Comparison of ENCODE assay signal across 12 mouse cellular contexts in the genomic region with DNA sequence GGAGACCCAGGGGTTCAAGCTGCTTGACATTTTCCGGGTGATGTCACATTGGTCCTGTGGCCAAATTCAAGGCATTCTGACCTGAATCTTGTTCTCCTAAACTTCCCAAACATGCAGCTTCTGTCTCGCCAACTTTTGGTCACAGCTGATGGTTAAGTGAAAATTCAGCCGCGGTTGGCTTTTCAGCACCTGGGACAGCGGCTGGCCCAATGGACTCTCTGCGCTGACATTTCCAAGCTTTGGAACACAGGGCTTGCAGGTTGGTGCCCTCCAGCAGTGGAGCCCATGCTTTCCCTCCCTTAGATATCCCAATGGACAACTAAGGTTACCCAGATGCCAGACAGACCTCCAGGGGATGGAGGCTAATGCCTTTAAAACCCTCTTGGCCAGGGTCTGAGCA.
DNase-seq lines count a peak whose midpoint lies in the region; ATAC-seq and TF ChIP-seq lines count a peak whose summit lies in the region.
"Had no signal": no experiment of that assay in that cellular context is flagged by ENCODE, and none has a peak within 500 bp of the region (broad histone marks: within the 10 kb centered on the region; RNA-seq: fewer than 3 reads in every experiment).

No protein-coding gene starts in this region.

- no peak for TF ChIP-seq POLR2A in kidney, adult 2 months (IDR thresholded peaks at IDR 0.05; ENCODE audit: low read depth, low read length)
- TF ChIP-seq POLR2A in CH12.LX (IDR thresholded peaks at IDR 0.05; ENCODE audit: low read depth, low read length) = no peak
- no peak for TF ChIP-seq POLR2A in limb, embryonic 14.5 days (IDR thresholded peaks at IDR 0.05; ENCODE audit: borderline replicate concordance, extremely low read depth, insufficient read depth, insufficient read length)

- H3K79me2 ChIP-seq in CH12.LX (replicated peaks; ENCODE audit: control insufficient read depth, extremely low read depth, insufficient read depth, poor library complexity, severe bottlenecking) = no peaks in the 10 kb centered on the region

- H3K9ac ChIP-seq in kidney, postnatal 0 days (ENCODE audit: low read depth, low read length) = no peak overlapping the region
- H3K9ac ChIP-seq in CH12.LX (ENCODE audit: insufficient read depth, low read depth) = no peak overlapping the region
- H3K9ac ChIP-seq in limb, embryonic 14.5 days (ENCODE audit: low read depth, low read length, severe bottlenecking) = no peak overlapping the region
- H3K9ac ChIP-seq: heart, embryonic 13.5 days had no signal

- H3K4me3 ChIP-seq in kidney, postnatal 0 days (replicated peaks; ENCODE audit: low read depth, low read length) = no peak overlapping the region
- no peak overlapping the region for H3K4me3 ChIP-seq in kidney, adult 2 months (ENCODE audit: insufficient read depth, low read depth, low read length)
- H3K4me3 ChIP-seq in CH12.LX (replicated peaks in 1 of 3; ENCODE audit: low read depth in 2 of 3, low read length in 2 of 3, poor library complexity in 1 of 3) = no peak overlapping the region
- no peak overlapping the region for H3K4me3 ChIP-seq in limb, embryonic 14.5 days (replicated peaks; ENCODE audit: low read length)
- H3K4me3 ChIP-seq: heart, embryonic 13.5 days had no signal

- no peak overlapping the region for H3K4me2 ChIP-seq in kidney, postnatal 0 days (ENCODE audit: low read length)
- H3K4me2 ChIP-seq in CH12.LX (ENCODE audit: insufficient read depth, low read depth, poor library complexity, severe bottlenecking) = no peak overlapping the region
- no peak overlapping the region for H3K4me2 ChIP-seq in limb, embryonic 14.5 days (replicated peaks; ENCODE audit: low read depth, low read length, severe bottlenecking)
- H3K4me2 ChIP-seq: heart, embryonic 13.5 days had no signal

- no peaks in the 10 kb centered on the region for H3K4me1 ChIP-seq in kidney, postnatal 0 days (replicated peaks; ENCODE audit: insufficient read depth, low read length)
- no peaks in the 10 kb centered on the region for H3K4me1 ChIP-seq in kidney, adult 2 months (ENCODE audit: control insufficient read depth, insufficient read depth, low read length)
- H3K4me1 ChIP-seq in CH12.LX (ENCODE audit: control insufficient read depth in 1 of 2, insufficient read depth in 2 of 2) = peaks cover 0 to 12% of the 10 kb centered on the region in 2 experiments; a peak in 2 of 4 replicates
- H3K4me1 ChIP-seq in limb, embryonic 14.5 days (ENCODE audit: control insufficient read depth, insufficient read depth, low read length) = no peaks in the 10 kb centered on the region
- H3K4me1 ChIP-seq: heart, embryonic 13.5 days had no signal

- no peak for TF ChIP-seq EP300 in CH12.LX (IDR thresholded peaks at IDR 0.05; ENCODE audit: low read length)

- no peaks in the 10 kb centered on the region for H3K36me3 ChIP-seq in kidney, postnatal 0 days (ENCODE audit: insufficient read depth, low read length)
- H3K36me3 ChIP-seq in kidney, adult 2 months (ENCODE audit: control insufficient read depth, insufficient read depth, low read length) = no peaks in the 10 kb centered on the region
- H3K36me3 ChIP-seq in CH12.LX (replicated peaks in 1 of 2; ENCODE audit: control insufficient read depth in 1 of 2, insufficient read depth in 1 of 2, low read length in 1 of 2) = no peaks in the 10 kb centered on the region
- no peaks in the 10 kb centered on the region for H3K36me3 ChIP-seq in limb, embryonic 14.5 days (ENCODE audit: control insufficient read depth, insufficient read depth, low read length)
- H3K36me3 ChIP-seq: G1E; heart, embryonic 13.5 days had no signal

- dilution Hi-C loops in CH12.LX (cut with MboI; ENCODE audit: extremely low pct_ligation_motif_present, extremely low pct_unique_long_range_greater_than_20kb, low sequenced_read_pairs) = no loop called here

- TF ChIP-seq CTCF in kidney, postnatal 0 days (IDR thresholded peaks at IDR 0.05; ENCODE audit: low read depth) = no peak
- no peak for TF ChIP-seq CTCF in kidney, adult 2 months (conservative IDR thresholded peaks at IDR 0.05; ENCODE audit: insufficient read depth, insufficient read length, low read depth, low read length)
- no peak for TF ChIP-seq CTCF in CH12.LX (conservative IDR thresholded peaks at IDR 0.05 in 1 of 2, IDR thresholded peaks at IDR 0.05 in 1 of 2; ENCODE audit: low read depth in 2 of 2, low read length in 2 of 2)

- no peaks in the 10 kb centered on the region for H3K27me3 ChIP-seq in kidney, postnatal 0 days (ENCODE audit: insufficient read depth, low read length)
- H3K27me3 ChIP-seq in kidney, adult 2 months (replicated peaks; ENCODE audit: control insufficient read depth, insufficient read depth, low read length) = no peaks in the 10 kb centered on the region
- peaks cover 25% of the 10 kb centered on the region for H3K27me3 ChIP-seq in CH12.LX (replicated peaks)
- no peaks in the 10 kb centered on the region for H3K27me3 ChIP-seq in limb, embryonic 14.5 days (ENCODE audit: control insufficient read depth, insufficient read depth, low read length)

- H3K9me3 ChIP-seq in kidney, postnatal 0 days (replicated peaks; ENCODE audit: low read length) = no peaks in the 10 kb centered on the region
- H3K9me3 ChIP-seq in CH12.LX (replicated peaks; ENCODE audit: low read length) = peaks cover 3% of the 10 kb centered on the region
- H3K9me3 ChIP-seq in limb, embryonic 14.5 days (ENCODE audit: control insufficient read depth, low read length) = no peaks in the 10 kb centered on the region
- H3K9me3 ChIP-seq: heart, embryonic 13.5 days had no signal

- TF ChIP-seq RAD21 in CH12.LX (IDR thresholded peaks at IDR 0.05; ENCODE audit: low read depth, low read length) = no peak

- in situ Hi-C loops in CH12.LX (cut with MboI; ENCODE audit: low pct_ligation_motif_present, low pct_unique_long_range_greater_than_20kb, low sequenced_read_pairs) = no loop called here

- 32% methylated on average over 6 of the region's 6 CpGs for WGBS in kidney, postnatal 0 days
- WGBS in kidney, adult 2 months = 35% methylated on average over 6 of the region's 6 CpGs
- WGBS in limb, embryonic 14.5 days = 33% methylated on average over 6 of the region's 6 CpGs

- peak; percentile 27 for DNase-seq in kidney, postnatal 0 days (ENCODE audit: low spot score)
- no peak for DNase-seq in kidney, adult 2 months
- DNase-seq in CH12.LX (ENCODE audit: extremely low read depth) (no peak), ZHBTc4 (ENCODE audit: low read depth, low spot score) (peak; percentile 31)
- DNase-seq in limb, embryonic 14.5 days (ENCODE audit: low spot score) = peak; percentile 11
- DNase-seq in cerebellum, postnatal 36 days = no peak
- no peak for DNase-seq in frontal cortex, postnatal 25 days (ENCODE audit: low spot score in 2 of 2)
- DNase-seq: kidney, adult 18-20 months; thymus, adult 2 months had no signal

- no peak for ATAC-seq in kidney, postnatal 0 days (replicated peaks; ENCODE audit: low FRiP score, low read depth)
- ATAC-seq in limb, embryonic 14.5 days (ENCODE audit: low FRiP score, low read depth) = no peak

- H3K27ac ChIP-seq in kidney, postnatal 0 days = no peak overlapping the region
- no peak overlapping the region for H3K27ac ChIP-seq in kidney, adult 2 months (ENCODE audit: insufficient read depth, low read depth, low read length)
- no peak overlapping the region for H3K27ac ChIP-seq in CH12.LX (ENCODE audit: insufficient read depth, low read depth)
- no peak overlapping the region for H3K27ac ChIP-seq in limb, embryonic 14.5 days (replicated peaks; ENCODE audit: low read depth, low read length)
- H3K27ac ChIP-seq: heart, embryonic 13.5 days; macrophage had no signal

TF ChIP-seq in CH12.LX, 34 proteins besides CTCF, POLR2A, EP300 and RAD21:
- TF ChIP-seq SIN3A (IDR thresholded peaks at IDR 0.05; ENCODE audit: low read length) (0 out of 2 replicates have a peak, but pooled peaks have one; percentile 29), MXI1 (IDR thresholded peaks at IDR 0.05; ENCODE audit: low read depth, low read length) (no peak)

Comparison
In these comparisons a context has a peak if more than half of its experiments do, and no peak if none do; other contexts are left out.
1. DNase-seq: peak in kidney, postnatal 0 days (single experiment), ZHBTc4 (single experiment) and limb, embryonic 14.5 days (single experiment); none in kidney, adult 2 months (single experiment), CH12.LX (single experiment), cerebellum, postnatal 36 days (0 of 2) and frontal cortex, postnatal 25 days (0 of 2).